Mouse (Mus musculus): ENCODE data around the gene Tipin.
A peak's percentile ranks its signal among the peaks of the same experiment; 100 is the strongest.
"Not testable (repeated sequence)": the region's sequence is repeated elsewhere in the genome, so short reads cannot be mapped to it uniquely, and the experiment has no call there.

Tipin gene

GRCm38 (mm10) chr9:64272611-64273010, 8.8 kb upstream of the Tipin start:
- DNase-seq, result peak; percentile 32

- no peak for DNase-seq
Observed at GRCm38 (mm10) chr9:64273757-64274156, 7.6 kb upstream of the Tipin start.

- no peak for DNase-seq
Observed at GRCm38 (mm10) chr9:64274291-64274690, 7.1 kb upstream of the Tipin start.

DNA sequence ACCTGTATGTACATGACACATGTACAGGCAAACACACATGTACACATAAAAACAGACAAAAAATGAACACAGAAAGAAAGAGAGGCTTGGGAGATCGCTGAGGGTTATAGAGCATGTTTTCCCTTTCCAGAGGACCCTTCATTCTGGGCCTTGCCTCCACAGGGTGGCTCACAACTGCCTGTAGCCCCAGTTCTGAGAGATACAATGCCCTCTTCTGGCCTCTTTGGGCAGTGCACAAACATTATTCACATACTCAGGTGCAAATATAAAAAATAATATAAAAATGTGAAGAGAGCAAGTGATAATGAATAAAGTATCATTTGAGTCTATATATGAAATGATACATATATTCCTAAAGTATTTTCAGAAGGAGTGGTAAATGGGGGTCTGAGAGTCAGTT, 6.5 kb upstream of the Tipin start:
- DNase-seq, result peak; percentile 24

GRCm38 (mm10) chr9:64277706-64278105, 3.7 kb upstream of the Tipin start:
- peak; percentile 79 for DNase-seq

- no peak for DNase-seq
Observed at GRCm38 (mm10) chr9:64278665-64279310, 2.6 kb upstream of the Tipin start.

- DNase-seq, result no peak
Observed at GRCm38 (mm10) chr9:64281781-64282178, 399 bp downstream of the Tipin start.

GRCm38 (mm10) chr9:64282404-64282987, 1.1 kb downstream of the Tipin start:
- DNase-seq, result no peak

- not testable (repeated sequence) for DNase-seq
Observed at GRCm38 (mm10) chr9:64303086-64303485, 21.7 kb downstream of the Tipin start.

GRCm38 (mm10) chr9:64306476-64307312, 25.3 kb downstream of the Tipin start:
- DNase-seq, result no peak

- DNase-seq, result no peak
Observed at GRCm38 (mm10) chr9:64310996-64311785, 29.8 kb downstream of the Tipin start.

- DNase-seq, result peak; percentile 12
Observed at GRCm38 (mm10) chr9:64312128-64312527, 30.7 kb downstream of the Tipin start.

DNA sequence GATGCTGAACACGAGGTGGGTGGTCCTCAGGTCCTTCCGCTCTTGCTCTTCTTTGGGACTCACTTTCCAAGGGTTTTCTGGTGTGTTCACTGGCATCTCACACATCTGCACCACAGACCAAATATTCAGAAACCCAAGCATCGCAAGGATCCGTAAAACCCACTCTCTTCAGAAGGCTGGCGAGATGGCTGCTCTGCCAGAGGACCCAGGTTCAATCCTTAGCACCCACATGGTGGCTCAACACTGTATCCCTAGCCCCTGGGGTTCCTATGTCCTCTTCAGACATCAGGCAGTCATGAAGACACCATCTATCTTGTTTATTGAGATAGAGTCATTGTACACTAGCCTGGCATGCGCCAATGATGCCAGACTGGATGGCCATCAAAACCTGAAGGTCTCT, 33.3 kb downstream of the Tipin start:
- DNase-seq, result no peak

GRCm38 (mm10) chr9:64316986-64317385, 35.6 kb downstream of the Tipin start:
- DNase-seq, result no peak

GRCm38 (mm10) chr9:64323976-64324375, 42.6 kb downstream of the Tipin start:
- no peak for DNase-seq

- no peak for DNase-seq
Observed at GRCm38 (mm10) chr9:64335825-64336224, 54.4 kb downstream of the Tipin start.

DNA sequence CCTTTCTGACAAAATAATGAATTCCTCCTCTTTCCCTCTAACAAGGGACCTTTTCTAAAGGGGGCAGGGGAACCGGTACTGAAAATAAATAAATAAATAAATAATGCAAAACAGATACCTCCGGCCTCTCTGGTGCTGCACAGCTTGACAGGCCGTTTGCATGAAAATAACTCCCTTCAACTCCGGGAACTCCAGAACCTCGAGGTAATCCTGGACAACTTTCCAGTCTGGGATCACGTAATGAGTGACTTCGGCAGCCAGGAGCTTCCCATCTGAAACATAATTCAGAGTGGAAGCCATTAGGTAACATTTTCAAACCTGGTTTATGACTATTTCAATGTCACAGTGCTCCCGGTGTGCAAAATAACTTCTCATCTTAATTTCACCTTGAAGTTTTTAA, 58.0 kb downstream of the Tipin start:
- no peak for DNase-seq

- DNase-seq, result peak; percentile 74
Observed at GRCm38 (mm10) chr9:64340351-64341253, 59.2 kb downstream of the Tipin start.

- no peak for DNase-seq
Observed at GRCm38 (mm10) chr9:64341254-64341566, 59.8 kb downstream of the Tipin start, which contains the start of gene Dis3l. Dis3l (minus strand) TSS chr9:64341288.

GRCm38 (mm10) chr9:64341671-64342070, 60.3 kb downstream of the Tipin start:
- no peak for DNase-seq

DNA sequence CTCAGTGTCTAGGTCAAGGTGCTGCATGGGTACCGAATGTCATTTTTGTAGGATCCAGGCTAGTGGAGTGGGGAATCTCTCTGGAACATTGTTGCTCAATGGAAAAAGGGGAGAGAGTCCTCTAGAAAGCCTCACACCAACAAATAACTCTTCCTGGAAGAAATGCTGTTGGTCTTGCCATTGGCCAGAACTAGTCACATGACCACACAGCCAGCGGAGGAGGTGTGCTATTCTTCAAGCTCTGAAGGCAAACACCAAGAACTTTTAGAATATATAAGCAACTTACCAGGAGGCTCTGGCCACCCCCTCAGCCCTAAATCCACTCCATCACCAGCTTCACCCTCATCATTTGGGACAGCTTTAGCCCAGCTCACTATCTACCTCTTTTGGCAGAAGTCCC, 62.3 kb downstream of the Tipin start:
- DNase-seq, result no peak

- no peak for DNase-seq
Observed at GRCm38 (mm10) chr9:64345931-64346330, 64.5 kb downstream of the Tipin start.

Measured in thymus, postnatal 14 days (tissue).